Mouse (Mus musculus) forebrain, embryonic 15.5 days (tissue): ENCODE measurements around the gene Plcb1. TPM values are rescaled to one million over a fixed set of nuclear protein-coding genes. Genes with fewer than 3 reads are reported as not detected.

Experiments used
- ATAC-seq: fragments of 200-750 bp; cut with Nextera tagmentation; replicated peaks from 2 replicates; pipeline ENCODE4 v1.8.0; 2017; ENCODE audit warnings: mild to moderate bottlenecking, moderate TSS enrichment, moderate library complexity
- H3K27ac ChIP-seq: fragments of 300-500 bp; sonication (generic); replicated peaks from 2 replicates; pipeline ENCODE4 v1.5.1; 2015; ENCODE audit warnings: mild to moderate bottlenecking, inconsistent platforms
- H3K27me3 ChIP-seq: fragments of 300-500 bp; sonication (generic); 2 replicates; pipeline ENCODE4 v1.6.1; 2015; ENCODE audit warnings: inconsistent platforms
- H3K36me3 ChIP-seq: fragments of 300-500 bp; sonication (generic); 2 replicates; pipeline ENCODE4 v1.6.1; 2015; ENCODE audit warnings: mild to moderate bottlenecking, inconsistent platforms
- H3K4me1 ChIP-seq: fragments of 300-500 bp; sonication (generic); 2 replicates; pipeline ENCODE4 v1.6.1; 2015; ENCODE audit warnings: inconsistent platforms
- H3K4me2 ChIP-seq: fragments of 300-500 bp; sonication (generic); replicated peaks from 2 replicates; pipeline ENCODE4 v1.6.1; 2015; ENCODE audit warnings: mild to moderate bottlenecking, inconsistent platforms
- H3K4me3 ChIP-seq: fragments of 300-500 bp; sonication (generic); 2 replicates; pipeline ENCODE4 v1.5.1; 2015; ENCODE audit warnings: mild to moderate bottlenecking, inconsistent platforms
- H3K9ac ChIP-seq: fragments of 300-500 bp; sonication (generic); replicated peaks from 2 replicates; pipeline ENCODE4 v1.6.1; 2015; ENCODE audit warnings: mild to moderate bottlenecking, inconsistent platforms
- H3K9me3 ChIP-seq: fragments of 300-500 bp; sonication (generic); 2 replicates; pipeline ENCODE4 v1.6.1; 2016; ENCODE audit warnings: inconsistent platforms
- WGBS: fragments of 180-500 bp; shearing (Covaris S2); methylation state at CpG from one replicate; pipeline ENCODE4 v1.1.7; 2015; ENCODE audit warnings: mixed read lengths; 5-methylcytosine and 5-hydroxymethylcytosine counted together
- polyA plus RNA-seq: library from polyadenylated mRNA; unstranded; fragments of >200 nt; fragmentation: Nextera tagmentation; extraction: Ambion mirVana; gene quantifications from 2 replicates; pipeline ENCODE4 v1.2.1, GENCODE M21; 2015

Plcb1 gene
- polyA plus RNA-seq, 1 experiment from 2014 or later = 45.8 TPM

DNA sequence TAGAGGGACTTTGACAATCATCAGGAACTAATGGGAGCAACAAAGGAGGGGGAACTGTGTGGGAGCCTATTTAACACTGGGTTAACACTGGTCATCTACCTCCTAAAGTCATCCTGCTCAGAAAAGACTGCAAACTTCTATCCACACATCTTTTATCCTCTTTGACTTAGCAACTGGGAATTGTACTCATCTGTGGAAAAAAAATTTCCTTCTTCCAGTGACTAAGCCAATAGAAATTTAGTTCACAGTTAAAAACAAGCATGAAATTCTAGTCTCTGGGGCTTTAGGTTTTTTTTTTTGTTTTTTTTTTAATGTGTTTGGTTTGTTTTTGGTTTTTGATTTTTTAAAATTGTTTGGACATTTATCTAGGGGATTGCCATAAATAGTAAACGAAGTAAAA lies 595.5 kb downstream of the Plcb1 start:
- H3K27ac ChIP-seq = no peak overlapping the region
- no peaks in the 10 kb centered on the region for H3K27me3 ChIP-seq
- no peak overlapping the region for H3K4me2 ChIP-seq
- H3K4me1 ChIP-seq = peaks cover 5% of the 10 kb centered on the region; the same call in 1 of the 2 replicates
- H3K36me3 ChIP-seq = no peaks in the 10 kb centered on the region; the same call in 1 of the 2 replicates
- H3K4me3 ChIP-seq = no peak overlapping the region
- no peak overlapping the region for H3K9ac ChIP-seq
- H3K9me3 ChIP-seq = no peaks in the 10 kb centered on the region
- ATAC-seq = no peak
- 75% methylated on average over 1 of the region's 1 CpGs for WGBS

DNA sequence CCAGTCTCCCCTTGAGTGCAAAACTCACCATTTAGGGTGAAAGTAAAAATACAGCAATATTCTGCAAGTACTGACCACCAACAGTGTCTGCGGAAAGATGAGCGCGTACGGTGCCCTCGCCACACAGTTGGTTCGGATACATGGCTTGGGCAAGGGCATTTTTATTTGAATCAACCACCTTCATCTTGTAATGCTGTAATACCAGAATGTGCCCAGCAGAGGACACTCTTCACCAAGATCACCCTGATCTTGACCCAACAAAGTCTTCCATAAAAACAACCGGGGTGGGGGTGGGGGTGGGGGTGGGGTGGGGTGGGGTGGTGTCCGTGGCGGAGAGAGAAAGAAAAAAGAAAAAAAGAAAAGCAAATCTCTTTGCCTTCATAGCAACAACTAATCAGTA lies 602.1 kb downstream of the Plcb1 start:
- Histone ChIP-seq H3K4me1 (no peaks in the 10 kb centered on the region), H3K27me3 (no peaks in the 10 kb centered on the region), H3K27ac (no peak overlapping the region), H3K36me3 (0 out of 2 replicates have a peak, but pooled peaks cover 3% of the 10 kb centered on the region), H3K4me2 (no peak overlapping the region), H3K4me3 (no peak overlapping the region), H3K9ac (no peak overlapping the region), H3K9me3 (no peaks in the 10 kb centered on the region)
- 60% methylated on average over 9 of the region's 9 CpGs for WGBS
- ATAC-seq = no peak

DNA sequence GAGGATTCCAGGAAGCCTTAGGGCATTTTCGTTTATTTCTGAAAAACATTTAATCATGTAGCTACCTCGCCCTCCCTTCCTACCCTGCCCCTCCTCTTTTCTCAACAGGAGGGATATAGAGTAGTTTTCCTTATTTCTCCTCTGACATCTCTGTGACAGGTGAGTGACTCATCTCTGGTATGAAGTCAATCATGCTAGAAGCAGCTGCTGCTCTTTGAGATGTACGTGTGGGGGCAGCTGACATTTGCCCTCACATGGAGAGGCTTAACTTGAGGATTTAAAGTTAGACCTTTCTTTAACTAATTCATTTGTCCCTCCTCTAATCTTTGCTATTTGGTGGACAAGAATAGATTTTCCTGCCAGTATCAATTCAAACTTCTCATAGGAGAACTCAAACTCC lies 608.8 kb downstream of the Plcb1 start:
- Histone ChIP-seq H3K27ac (no peak overlapping the region), H3K4me3 (no peak overlapping the region), H3K9me3 (no peaks in the 10 kb centered on the region), H3K36me3 (no peaks in the 10 kb centered on the region), H3K4me2 (no peak overlapping the region), H3K27me3 (no peaks in the 10 kb centered on the region), H3K9ac (no peak overlapping the region), H3K4me1 (no peaks in the 10 kb centered on the region)
- ATAC-seq = no peak
- 80% methylated on average over 3 of the region's 3 CpGs for WGBS

DNA sequence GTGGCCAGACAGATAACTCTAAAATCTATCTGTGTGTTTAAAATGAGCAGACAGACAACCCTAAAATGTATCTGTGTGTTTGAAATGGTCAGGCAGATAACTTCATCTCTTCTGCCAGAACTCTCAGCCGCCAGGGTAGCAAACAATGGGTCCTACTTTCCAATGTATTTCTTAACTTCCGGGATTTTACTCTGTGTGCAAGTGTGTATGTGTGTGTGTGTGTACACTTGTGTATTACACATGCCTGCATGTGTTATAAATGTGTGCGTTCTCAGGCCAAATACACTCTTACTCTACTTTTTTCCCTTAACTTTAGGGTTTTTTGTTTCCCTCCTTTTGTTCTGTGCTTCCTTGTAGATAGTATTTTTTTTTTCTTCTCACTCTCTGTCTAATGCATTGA lies 610.5 kb downstream of the Plcb1 start:
- Histone ChIP-seq H3K4me2 (no peak overlapping the region), H3K4me1 (no peaks in the 10 kb centered on the region), H3K27ac (no peak overlapping the region), H3K9me3 (no peaks in the 10 kb centered on the region), H3K4me3 (no peak overlapping the region), H3K36me3 (no peaks in the 10 kb centered on the region), H3K27me3 (no peaks in the 10 kb centered on the region), H3K9ac (no peak overlapping the region)
- WGBS = 88% methylated on average over 3 of the region's 3 CpGs
- no peak for ATAC-seq

DNA sequence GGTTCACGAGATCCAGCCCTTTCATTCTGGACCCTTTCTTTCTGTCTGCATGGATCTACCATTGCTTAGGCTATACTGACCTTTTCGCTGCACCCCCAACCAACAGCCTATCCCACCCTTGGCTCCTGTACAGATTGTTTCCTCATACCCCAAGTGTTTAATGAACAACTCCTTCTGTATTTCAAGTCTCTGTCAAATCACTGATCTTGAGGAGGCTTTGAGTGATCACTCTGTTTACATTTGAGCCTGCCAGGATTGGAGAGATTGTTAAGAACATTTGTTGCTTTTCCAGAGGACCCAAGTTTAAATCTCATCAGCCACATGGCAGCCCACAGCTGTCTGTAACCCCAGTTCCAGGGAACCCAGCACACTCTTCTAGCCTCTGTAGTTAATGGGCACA lies 612.1 kb downstream of the Plcb1 start:
- Histone ChIP-seq H3K4me3 (no peak overlapping the region), H3K27ac (no peak overlapping the region), H3K27me3 (no peaks in the 10 kb centered on the region), H3K9me3 (no peaks in the 10 kb centered on the region), H3K36me3 (no peaks in the 10 kb centered on the region), H3K4me2 (no peak overlapping the region), H3K4me1 (no peaks in the 10 kb centered on the region), H3K9ac (no peak overlapping the region)
- 91% methylated on average over 2 of the region's 2 CpGs for WGBS
- ATAC-seq = no peak

DNA sequence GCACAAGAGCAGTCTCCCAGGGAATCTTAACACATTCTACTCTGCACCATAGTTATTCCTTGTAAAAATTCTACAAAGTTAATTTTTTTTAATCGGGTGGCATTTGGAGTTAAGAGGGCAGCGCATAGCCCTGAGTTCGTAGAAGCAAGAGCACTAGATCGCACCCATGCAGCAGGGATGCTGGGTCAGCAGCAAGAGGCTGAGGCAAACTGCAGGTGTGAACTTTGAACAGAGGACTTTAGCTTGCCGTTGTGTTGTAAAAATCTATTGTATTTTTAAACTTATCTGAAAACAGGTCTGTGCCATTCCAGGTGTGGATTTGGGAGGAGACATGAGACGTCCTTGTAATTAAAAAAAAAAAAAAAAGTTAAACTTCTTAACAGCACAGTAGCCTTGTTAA lies 613.9 kb downstream of the Plcb1 start:
- H3K4me1 ChIP-seq = no peaks in the 10 kb centered on the region
- H3K27me3 ChIP-seq = no peaks in the 10 kb centered on the region
- no peak overlapping the region for H3K9ac ChIP-seq
- H3K4me3 ChIP-seq = no peak overlapping the region
- H3K36me3 ChIP-seq = no peaks in the 10 kb centered on the region
- no peak for ATAC-seq
- H3K27ac ChIP-seq = no peak overlapping the region
- 85% methylated on average over 6 of the region's 6 CpGs for WGBS
- no peak overlapping the region for H3K4me2 ChIP-seq
- H3K9me3 ChIP-seq = no peaks in the 10 kb centered on the region

DNA sequence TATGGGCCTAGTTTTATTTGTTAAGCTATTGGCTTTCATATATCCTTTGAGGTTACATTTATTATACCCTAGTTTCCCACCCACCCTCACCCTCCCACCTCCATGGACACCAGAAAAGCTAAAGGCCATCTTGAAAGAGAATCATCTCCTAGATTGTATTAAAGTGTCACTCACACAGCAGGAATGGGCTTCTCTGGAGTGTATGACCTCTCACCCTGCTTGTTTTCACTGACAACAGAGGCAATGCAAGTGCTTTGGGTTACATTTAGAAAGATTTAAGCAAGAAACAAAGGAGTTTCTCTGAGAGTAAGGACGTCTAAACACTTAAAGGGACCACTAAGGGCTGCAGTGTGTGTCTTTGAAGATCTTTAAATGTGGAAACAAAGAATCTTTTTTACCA lies 617.0 kb downstream of the Plcb1 start:
- no peak overlapping the region for H3K9ac ChIP-seq
- H3K9me3 ChIP-seq = no peaks in the 10 kb centered on the region
- WGBS = 6% methylated on average over 1 of the region's 1 CpGs
- no peaks in the 10 kb centered on the region for H3K4me1 ChIP-seq
- H3K27ac ChIP-seq = no peak overlapping the region
- no peaks in the 10 kb centered on the region for H3K36me3 ChIP-seq
- no peaks in the 10 kb centered on the region for H3K27me3 ChIP-seq
- H3K4me3 ChIP-seq = no peak overlapping the region
- no peak for ATAC-seq
- no peak overlapping the region for H3K4me2 ChIP-seq

DNA sequence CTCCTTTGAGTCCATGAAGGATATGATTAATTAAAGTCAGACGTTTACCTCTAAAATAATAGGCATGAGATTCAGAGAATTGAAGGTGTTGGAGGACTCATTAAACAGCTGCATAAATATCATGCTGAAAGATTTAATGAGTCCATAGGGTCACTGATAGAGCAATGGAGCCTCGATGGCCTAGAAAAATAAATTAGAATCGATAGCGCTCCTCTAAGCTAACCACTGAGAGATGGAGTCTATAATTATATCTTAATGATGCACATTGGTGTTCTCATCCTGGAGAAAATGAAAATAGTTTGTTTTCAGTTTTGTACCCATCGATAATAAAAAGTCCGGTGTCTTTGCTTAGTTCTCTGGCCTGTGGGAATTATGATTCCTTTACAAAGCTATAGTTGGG lies 617.5 kb downstream of the Plcb1 start:
- no peaks in the 10 kb centered on the region for H3K36me3 ChIP-seq
- H3K27ac ChIP-seq = no peak overlapping the region
- H3K4me1 ChIP-seq = no peaks in the 10 kb centered on the region
- 42% methylated on average over 6 of the region's 6 CpGs for WGBS
- no peak overlapping the region for H3K4me3 ChIP-seq
- no peak for ATAC-seq
- no peaks in the 10 kb centered on the region for H3K9me3 ChIP-seq
- no peaks in the 10 kb centered on the region for H3K27me3 ChIP-seq
- no peak overlapping the region for H3K9ac ChIP-seq
- no peak overlapping the region for H3K4me2 ChIP-seq

DNA sequence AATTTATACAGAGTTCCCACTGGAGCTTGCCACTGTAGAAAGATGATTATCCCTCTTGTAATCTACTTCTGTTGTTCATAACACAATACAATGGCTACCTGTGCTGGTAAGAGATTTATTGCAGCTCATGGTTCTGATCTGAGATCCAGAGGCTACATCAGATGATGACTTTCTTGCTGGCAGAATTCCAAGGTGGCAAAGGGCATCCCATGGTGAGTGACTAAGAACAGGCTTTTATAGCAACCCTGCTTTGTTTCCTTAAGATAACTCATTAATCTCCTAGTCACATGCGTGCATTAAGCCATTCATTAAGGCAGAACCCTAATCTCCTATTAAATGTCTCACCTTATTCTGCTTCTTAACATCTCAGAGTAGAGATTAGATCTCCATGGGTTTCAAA lies 618.2 kb downstream of the Plcb1 start:
- Histone ChIP-seq H3K36me3 (no peaks in the 10 kb centered on the region), H3K4me1 (no peaks in the 10 kb centered on the region), H3K9ac (no peak overlapping the region), H3K4me2 (no peak overlapping the region), H3K9me3 (no peaks in the 10 kb centered on the region), H3K27ac (no peak overlapping the region), H3K27me3 (no peaks in the 10 kb centered on the region), H3K4me3 (no peak overlapping the region)
- WGBS = 14% methylated on average over 1 of the region's 1 CpGs
- ATAC-seq = no peak

DNA sequence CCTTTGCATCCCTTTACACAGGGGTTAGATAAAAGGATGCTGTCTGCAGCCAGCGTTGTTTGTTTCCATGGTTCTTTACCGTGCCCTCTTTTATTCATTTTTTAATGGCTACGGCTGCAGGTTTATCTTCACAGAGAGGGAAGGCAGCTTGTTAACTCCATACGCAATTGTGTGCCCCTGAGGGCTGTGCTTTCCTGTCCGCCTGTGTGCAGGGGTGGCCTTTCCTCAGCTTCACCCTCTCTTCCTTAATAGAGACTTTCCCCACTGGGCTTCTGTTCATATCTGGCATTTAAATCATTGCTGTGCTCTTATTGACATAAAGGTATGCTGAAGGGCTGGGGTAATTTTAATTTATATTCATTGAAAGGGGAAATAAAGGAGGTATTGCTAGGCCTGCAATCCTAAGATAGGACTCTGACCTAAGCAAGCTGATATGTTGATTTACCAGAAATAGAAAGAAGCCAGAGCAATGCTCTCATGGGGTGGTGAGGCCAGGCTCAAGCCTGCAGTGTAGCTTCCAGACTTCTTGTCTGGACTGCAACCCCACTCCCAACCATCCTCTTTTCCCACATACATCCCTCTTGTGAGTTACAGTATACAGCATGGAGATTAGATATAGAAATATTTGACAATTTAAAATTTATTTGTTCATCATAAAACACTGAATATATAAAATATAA lies 623.7 kb downstream of the Plcb1 start:
- Histone ChIP-seq H3K9ac (no peak overlapping the region), H3K4me2 (no peak overlapping the region), H3K4me1 (no peaks in the 10 kb centered on the region), H3K27ac (no peak overlapping the region), H3K27me3 (no peaks in the 10 kb centered on the region), H3K4me3 (no peak overlapping the region), H3K9me3 (no peaks in the 10 kb centered on the region), H3K36me3 (no peaks in the 10 kb centered on the region)
- ATAC-seq = 0 out of 2 replicates have a peak, but pooled peaks have one; percentile 35
- WGBS = 10% methylated on average over 5 of the region's 5 CpGs

DNA sequence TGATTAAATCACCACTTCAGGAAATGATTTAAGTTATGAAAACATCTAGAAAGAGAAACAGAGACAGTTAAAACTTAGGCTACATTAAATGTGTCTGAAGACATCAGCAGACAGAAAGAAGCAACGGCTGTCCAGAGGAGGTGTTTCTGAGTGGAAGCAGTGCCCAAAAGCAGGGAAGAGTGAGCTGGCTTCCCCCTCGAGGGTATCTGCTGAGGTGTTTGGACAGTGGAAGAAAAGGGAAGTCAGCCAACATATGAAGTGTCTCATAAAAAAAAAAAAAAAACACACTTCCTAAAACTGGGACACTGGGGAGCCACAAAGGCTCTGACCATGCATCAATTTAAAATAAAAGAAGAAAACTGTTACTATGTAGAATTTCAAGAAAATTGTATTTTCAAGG lies 625.8 kb downstream of the Plcb1 start:
- H3K27ac ChIP-seq = no peak overlapping the region
- H3K4me1 ChIP-seq = no peaks in the 10 kb centered on the region
- H3K4me2 ChIP-seq = no peak overlapping the region
- no peak for ATAC-seq
- 52% methylated on average over 2 of the region's 2 CpGs for WGBS
- H3K9me3 ChIP-seq = no peaks in the 10 kb centered on the region
- no peak overlapping the region for H3K4me3 ChIP-seq
- no peaks in the 10 kb centered on the region for H3K27me3 ChIP-seq
- no peak overlapping the region for H3K9ac ChIP-seq
- H3K36me3 ChIP-seq = no peaks in the 10 kb centered on the region

DNA sequence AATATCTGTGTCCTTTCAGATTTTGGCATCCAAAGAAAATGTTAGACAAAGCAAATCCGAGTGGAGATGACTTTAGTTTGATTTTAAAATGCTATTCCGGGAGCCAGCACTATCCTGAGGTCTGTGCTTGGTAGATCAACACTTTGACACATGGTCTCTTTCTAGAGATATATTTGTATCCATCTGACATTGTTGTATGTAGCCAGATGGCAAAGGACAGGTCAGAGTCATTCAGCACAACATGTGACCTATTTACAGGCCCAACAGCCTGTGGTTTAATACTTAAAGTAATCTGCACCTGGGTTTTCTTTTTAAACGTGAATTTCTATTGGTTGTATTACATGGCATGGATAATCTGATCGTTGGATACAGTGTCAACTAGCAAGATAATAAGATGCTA lies 629.3 kb downstream of the Plcb1 start:
- no peak overlapping the region for H3K4me3 ChIP-seq
- no peak overlapping the region for H3K9ac ChIP-seq
- H3K9me3 ChIP-seq = no peaks in the 10 kb centered on the region
- H3K27ac ChIP-seq = no peak overlapping the region
- no peaks in the 10 kb centered on the region for H3K36me3 ChIP-seq
- ATAC-seq = no peak
- H3K4me2 ChIP-seq = no peak overlapping the region
- H3K4me1 ChIP-seq = 0 out of 2 replicates have a peak, but pooled peaks cover 3% of the 10 kb centered on the region
- no peaks in the 10 kb centered on the region for H3K27me3 ChIP-seq
- 74% methylated on average over 4 of the region's 4 CpGs for WGBS

DNA sequence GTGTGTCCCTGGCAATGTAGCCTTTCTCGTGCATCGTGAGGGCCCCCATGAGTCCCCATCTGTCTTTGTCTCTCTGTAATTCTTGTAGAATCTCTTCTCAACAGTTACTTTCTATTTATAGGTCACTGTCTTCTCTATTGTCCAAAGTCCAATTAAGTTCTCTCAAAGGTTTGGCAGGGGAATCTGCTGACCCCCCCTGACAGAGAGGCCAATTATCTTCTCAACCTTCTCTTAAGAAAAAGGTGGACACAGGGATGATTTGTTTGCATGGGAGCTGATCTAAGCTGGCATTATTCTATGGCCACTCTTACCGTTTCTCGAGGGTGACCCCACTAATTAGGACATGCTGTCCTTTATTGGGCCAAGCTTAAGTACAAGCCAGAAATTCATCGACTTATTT lies 633.4 kb downstream of the Plcb1 start:
- WGBS = 17% methylated on average over 5 of the region's 5 CpGs
- Histone ChIP-seq H3K9ac (no peak overlapping the region), H3K4me1 (0 out of 2 replicates have a peak, but pooled peaks cover 3% of the 10 kb centered on the region), H3K27ac (no peak overlapping the region), H3K4me3 (no peak overlapping the region), H3K36me3 (no peaks in the 10 kb centered on the region), H3K4me2 (no peak overlapping the region), H3K27me3 (no peaks in the 10 kb centered on the region), H3K9me3 (no peaks in the 10 kb centered on the region)
- no peak for ATAC-seq
